Mouse (Mus musculus) hindbrain, embryonic 15.5 days (tissue): ENCODE measurements around the gene Atxn7l1. TPM values are rescaled to one million over a fixed set of nuclear protein-coding genes. Genes with fewer than 3 reads are reported as not detected.

ENCODE experiments used
- ATAC-seq: fragments of 200-750 bp; cut with Nextera tagmentation; 2 replicates; pipeline ENCODE4 v1.8.0; 2017; ENCODE audit warnings: low read depth, moderate number of reproducible peaks, moderate TSS enrichment; ENCODE audit not compliant: low FRiP score
- H3K27ac ChIP-seq: fragments of 300-500 bp; sonication (generic); replicated peaks from 2 replicates; pipeline ENCODE4 v1.5.1; 2015; ENCODE audit warnings: mild to moderate bottlenecking, inconsistent platforms
- H3K27me3 ChIP-seq: fragments of 300-500 bp; sonication (generic); 2 replicates; pipeline ENCODE4 v1.6.1; 2015; ENCODE audit warnings: control low read depth, inconsistent platforms
- H3K36me3 ChIP-seq: fragments of 300-500 bp; sonication (generic); 2 replicates; pipeline ENCODE4 v1.6.1; 2015; ENCODE audit warnings: control low read depth, inconsistent platforms
- H3K4me1 ChIP-seq: fragments of 300-500 bp; sonication (generic); replicated peaks from 2 replicates; pipeline ENCODE4 v1.6.1; 2015; ENCODE audit warnings: control low read depth, inconsistent platforms
- H3K4me2 ChIP-seq: fragments of 300-500 bp; sonication (generic); 2 replicates; pipeline ENCODE4 v1.6.1; 2015; ENCODE audit warnings: moderate library complexity, mild to moderate bottlenecking, inconsistent platforms
- H3K4me3 ChIP-seq: fragments of 300-500 bp; sonication (generic); 2 replicates; pipeline ENCODE4 v1.5.1; 2015; ENCODE audit warnings: mild to moderate bottlenecking, inconsistent platforms
- H3K9ac ChIP-seq: fragments of 300-500 bp; sonication (generic); 2 replicates; pipeline ENCODE4 v1.6.1; 2015; ENCODE audit warnings: inconsistent platforms
- H3K9me3 ChIP-seq: fragments of 300-500 bp; sonication (generic); 2 replicates; pipeline ENCODE4 v1.6.1; 2016; ENCODE audit warnings: control low read depth, inconsistent platforms
- WGBS: fragments of 180-500 bp; shearing (Covaris S2); methylation state at CpG from one replicate; pipeline ENCODE4 v1.1.7; 2015; 5-methylcytosine and 5-hydroxymethylcytosine counted together
- polyA plus RNA-seq: library from polyadenylated mRNA; unstranded; fragments of >200 nt; fragmentation: Nextera tagmentation; extraction: Ambion mirVana; gene quantifications from 2 replicates; pipeline ENCODE4 v1.2.1, GENCODE M21; 2015

Atxn7l1 gene
- polyA plus RNA-seq, 1 experiment from 2014 or later, result 23.6 TPM

GRCm38 (mm10) chr12:33174171-33174570 is 26.7 kb downstream of the Atxn7l1 start:
- no peak; the same call in 1 of the 2 replicates for ATAC-seq
- Histone ChIP-seq H3K4me1 (peaks cover 31% of the 10 kb centered on the region), H3K36me3 (no peaks in the 10 kb centered on the region), H3K27ac (no peak overlapping the region), H3K4me3 (no peak overlapping the region), H3K9ac (no peak overlapping the region), H3K9me3 (no peaks in the 10 kb centered on the region), H3K27me3 (no peaks in the 10 kb centered on the region), H3K4me2 (no peak overlapping the region)
- WGBS, result 77% methylated on average over 7 of the region's 7 CpGs

- Histone ChIP-seq H3K27me3 (no peaks in the 10 kb centered on the region), H3K4me1 (peaks cover 31% of the 10 kb centered on the region), H3K9me3 (no peaks in the 10 kb centered on the region), H3K27ac (no peak overlapping the region), H3K36me3 (no peaks in the 10 kb centered on the region), H3K4me2 (no peak overlapping the region), H3K9ac (no peak overlapping the region), H3K4me3 (no peak overlapping the region)
- 70% methylated on average over 10 of the region's 10 CpGs for whole genome bisulfite sequencing
- ATAC-seq, result no peak
Measured at GRCm38 (mm10) chr12:33174675-33175357, 27.3 kb downstream of the Atxn7l1 start.

- Histone ChIP-seq H3K9ac (no peak overlapping the region), H3K36me3 (no peaks in the 10 kb centered on the region), H3K4me2 (peak overlapping the region; percentile 54), H3K9me3 (no peaks in the 10 kb centered on the region), H3K4me3 (peak overlapping the region; percentile 21), H3K27ac (0 out of 2 replicates have a peak overlapping the region, but pooled peaks have one; percentile 15), H3K27me3 (no peaks in the 10 kb centered on the region), H3K4me1 (peaks cover 31% of the 10 kb centered on the region)
- peak; percentile 10; the same call in 1 of the 2 replicates for ATAC-seq
- 8% methylated on average over 25 of the region's 25 CpGs for WGBS
Measured at GRCm38 (mm10) chr12:33175621-33176554, 28.4 kb downstream of the Atxn7l1 start.

GRCm38 (mm10) chr12:33176555-33176900 is 29.0 kb downstream of the Atxn7l1 start:
- no peak overlapping the region for H3K9ac ChIP-seq
- 0 out of 2 replicates have a peak overlapping the region, but pooled peaks have one; percentile 15 for H3K27ac ChIP-seq
- no peaks in the 10 kb centered on the region for H3K27me3 ChIP-seq
- H3K4me1 ChIP-seq, result peaks cover 31% of the 10 kb centered on the region
- 22% methylated on average over 5 of the region's 5 CpGs for WGBS
- H3K4me2 ChIP-seq, result peak overlapping the region; percentile 54
- no peaks in the 10 kb centered on the region for H3K36me3 ChIP-seq
- H3K9me3 ChIP-seq, result no peaks in the 10 kb centered on the region
- no peak overlapping the region for H3K4me3 ChIP-seq
- no peak for ATAC-seq

GRCm38 (mm10) chr12:33180421-33180820 is 32.9 kb downstream of the Atxn7l1 start:
- ATAC-seq, result no peak
- 86% methylated on average over 2 of the region's 2 CpGs for WGBS
- no peak overlapping the region for H3K27ac ChIP-seq

GRCm38 (mm10) chr12:33181875-33182274 is 34.4 kb downstream of the Atxn7l1 start:
- 94% methylated on average over 4 of the region's 4 CpGs for WGBS
- Histone ChIP-seq H3K9ac (no peak overlapping the region), H3K4me2 (no peak overlapping the region), H3K36me3 (no peaks in the 10 kb centered on the region), H3K4me3 (no peak overlapping the region), H3K9me3 (no peaks in the 10 kb centered on the region), H3K27ac (no peak overlapping the region), H3K27me3 (no peaks in the 10 kb centered on the region), H3K4me1 (peaks cover 15% of the 10 kb centered on the region)
- no peak for ATAC-seq

More at GRCm38 (mm10) chr12:33180421-33180820, 32.9 kb downstream of the Atxn7l1 start:
- Histone ChIP-seq H3K36me3 (no peaks in the 10 kb centered on the region), H3K4me1 (peaks cover 29% of the 10 kb centered on the region), H3K9me3 (no peaks in the 10 kb centered on the region), H3K4me3 (no peak overlapping the region), H3K9ac (no peak overlapping the region), H3K27me3 (no peaks in the 10 kb centered on the region), H3K4me2 (no peak overlapping the region)

- Histone ChIP-seq H3K9ac (no peak overlapping the region), H3K27ac (no peak overlapping the region), H3K9me3 (no peaks in the 10 kb centered on the region), H3K36me3 (no peaks in the 10 kb centered on the region), H3K4me2 (no peak overlapping the region), H3K27me3 (no peaks in the 10 kb centered on the region), H3K4me3 (no peak overlapping the region), H3K4me1 (peaks cover 14% of the 10 kb centered on the region)
- no peak for ATAC-seq
- WGBS, result 65% methylated on average over 11 of the region's 11 CpGs
Measured at GRCm38 (mm10) chr12:33182428-33183137, 35.1 kb downstream of the Atxn7l1 start.

- Histone ChIP-seq H3K9ac (no peak overlapping the region), H3K4me3 (no peak overlapping the region), H3K4me2 (no peak overlapping the region), H3K27ac (no peak overlapping the region), H3K36me3 (no peaks in the 10 kb centered on the region), H3K27me3 (no peaks in the 10 kb centered on the region), H3K9me3 (no peaks in the 10 kb centered on the region), H3K4me1 (peaks cover 14% of the 10 kb centered on the region)
- WGBS, result 67% methylated on average over 4 of the region's 4 CpGs
- ATAC-seq, result no peak
Measured at GRCm38 (mm10) chr12:33183138-33183627, 35.7 kb downstream of the Atxn7l1 start.

GRCm38 (mm10) chr12:33184137-33184536 is 36.6 kb downstream of the Atxn7l1 start:
- Histone ChIP-seq H3K9me3 (no peaks in the 10 kb centered on the region), H3K27ac (no peak overlapping the region), H3K9ac (no peak overlapping the region), H3K27me3 (no peaks in the 10 kb centered on the region), H3K4me3 (no peak overlapping the region), H3K4me2 (no peak overlapping the region), H3K4me1 (peaks cover 14% of the 10 kb centered on the region), H3K36me3 (no peaks in the 10 kb centered on the region)
- ATAC-seq, result no peak
- 99% methylated on average over 3 of the region's 3 CpGs for WGBS

GRCm38 (mm10) chr12:33185046-33185445 is 37.6 kb downstream of the Atxn7l1 start:
- Histone ChIP-seq H3K27ac (no peak overlapping the region), H3K36me3 (no peaks in the 10 kb centered on the region), H3K4me3 (no peak overlapping the region), H3K4me1 (peaks cover 14% of the 10 kb centered on the region), H3K27me3 (no peaks in the 10 kb centered on the region), H3K4me2 (no peak overlapping the region), H3K9ac (no peak overlapping the region), H3K9me3 (no peaks in the 10 kb centered on the region)
- 66% methylated on average over 6 of the region's 6 CpGs for WGBS
- no peak for ATAC-seq

GRCm38 (mm10) chr12:33186331-33186730 is 38.8 kb downstream of the Atxn7l1 start:
- Histone ChIP-seq H3K9ac (no peak overlapping the region), H3K27ac (no peak overlapping the region), H3K4me1 (peaks cover 14% of the 10 kb centered on the region), H3K9me3 (no peaks in the 10 kb centered on the region), H3K4me3 (no peak overlapping the region), H3K36me3 (no peaks in the 10 kb centered on the region), H3K27me3 (no peaks in the 10 kb centered on the region), H3K4me2 (no peak overlapping the region)
- no peak for ATAC-seq
- WGBS, result 94% methylated on average over 2 of the region's 2 CpGs
